Mouse (Mus musculus): Measurements from ENCODE around the gene Sowahc.

- no peak for TF ChIP-seq CHD2 (IDR thresholded peaks at IDR 0.05; ENCODE audit: low read depth, low read length)
- TF ChIP-seq ZNF384 (IDR thresholded peaks at IDR 0.05; ENCODE audit: low read depth, low read length), result no peak
- no peak for TF ChIP-seq MAFK (IDR thresholded peaks at IDR 0.05; ENCODE audit: insufficient read depth, low read depth, low read length)
- TF ChIP-seq ZC3H11A (IDR thresholded peaks at IDR 0.05; ENCODE audit: borderline replicate concordance, low read depth, low read length), result no peak
Measured at GRCm38 (mm10) chr10:59265674-59266073, 43.9 kb downstream of the Sowahc start.

Measured in ES-E14 (cell line).